Mouse (Mus musculus) ES-Bruce4 (cell line): ENCODE measurements around the gene Atg10. TPM values are rescaled to one million over a fixed set of nuclear protein-coding genes. Genes with fewer than 3 reads are reported as not detected.
"Not testable (repeated sequence)": the region's sequence is repeated elsewhere in the genome, so short reads cannot be mapped to it uniquely, and the experiment has no call there.

Experiments
- H3K27ac ChIP-seq: 2 replicates; pipeline ENCODE4 v1.5.1; 2012; ENCODE audit warnings: low read length, inconsistent platforms; ENCODE audit not compliant: insufficient read depth
- H3K27me3 ChIP-seq: 2 replicates; pipeline ENCODE4 v1.6.1; 2012; ENCODE audit warnings: mild to moderate bottlenecking, low read length, inconsistent platforms; ENCODE audit not compliant: control insufficient read depth, poor library complexity, insufficient read depth, severe bottlenecking
- H3K36me3 ChIP-seq: 2 replicates; pipeline ENCODE4 v1.6.1; 2012; ENCODE audit warnings: inconsistent platforms, mild to moderate bottlenecking, low read length, moderate library complexity; ENCODE audit not compliant: control insufficient read depth, poor library complexity, insufficient read depth, severe bottlenecking
- H3K4me1 ChIP-seq: one replicate; pipeline ENCODE4 v1.8.1; 2011; ENCODE audit warnings: low read length; ENCODE audit not compliant: control insufficient read depth, insufficient read depth
- H3K4me3 ChIP-seq: 2 replicates; pipeline ENCODE4 v1.5.1; 2011; ENCODE audit warnings: low read depth, mild to moderate bottlenecking, low read length
- H3K9ac ChIP-seq: 2 replicates; pipeline ENCODE4 v1.6.1; 2012; ENCODE audit warnings: low read depth, mild to moderate bottlenecking, inconsistent platforms; ENCODE audit not compliant: poor library complexity, severe bottlenecking
- H3K9me3 ChIP-seq: replicated peaks from 2 replicates; pipeline ENCODE4 v1.6.1; 2012; ENCODE audit warnings: mild to moderate bottlenecking, low read length, inconsistent platforms; ENCODE audit not compliant: control insufficient read depth, poor library complexity, insufficient read depth, severe bottlenecking
- CTCF ChIP-seq: IDR thresholded peaks from one replicate; pipeline ENCODE4 v1.8.1; 2011; ENCODE audit warnings: low read depth, low read length
- EP300 ChIP-seq: IDR thresholded peaks from 2 replicates; pipeline ENCODE4 v1.6.1; 2011; ENCODE audit warnings: low read depth, low read length; ENCODE audit not compliant: insufficient read depth
- POLR2A ChIP-seq: IDR thresholded peaks from one replicate; pipeline ENCODE4 v1.8.1; 2011; ENCODE audit warnings: low read length; ENCODE audit not compliant: insufficient read depth
- polyA plus RNA-seq: library from polyadenylated mRNA; stranded (reverse); fragments of >200 nt; gene quantifications from 2 replicates; pipeline ENCODE4 v1.2.4, GENCODE M21; 2011; ENCODE audit warnings: low read depth; ENCODE audit not compliant: missing spikeins, insufficient read depth, insufficient read length

Atg10 gene
- polyA plus RNA-seq, 1 experiment: 3.1 TPM

DNA sequence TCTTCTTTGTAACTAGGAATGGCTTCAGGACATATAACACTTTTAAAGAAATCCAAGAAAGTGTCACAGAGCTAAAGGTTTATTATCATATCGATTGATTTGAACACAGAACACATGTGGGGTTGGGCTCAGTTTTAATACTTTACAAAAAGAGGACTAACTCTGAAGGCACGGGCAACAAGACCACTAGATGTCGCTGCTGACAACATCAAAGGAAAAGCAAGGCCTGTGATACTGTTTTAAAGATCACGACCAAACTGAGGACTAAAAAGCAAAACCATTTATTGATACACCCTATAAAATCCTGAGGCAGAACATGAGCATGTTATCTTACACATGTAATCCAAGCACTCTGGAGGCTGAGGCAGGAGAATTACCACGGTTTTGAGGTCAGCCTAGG lies 293.9 kb downstream of the Atg10 start:
- no peak overlapping the region for H3K9ac ChIP-seq
- H3K9me3 ChIP-seq: no peaks in the 10 kb centered on the region
- TF ChIP-seq EP300 (no peak), CTCF (no peak), POLR2A (no peak)
- no peak overlapping the region for H3K4me3 ChIP-seq
- H3K27me3 ChIP-seq: no peaks in the 10 kb centered on the region
- H3K4me1 ChIP-seq: no peaks in the 10 kb centered on the region
- no peak overlapping the region for H3K27ac ChIP-seq
- peaks cover 19% of the 10 kb centered on the region for H3K36me3 ChIP-seq

DNA sequence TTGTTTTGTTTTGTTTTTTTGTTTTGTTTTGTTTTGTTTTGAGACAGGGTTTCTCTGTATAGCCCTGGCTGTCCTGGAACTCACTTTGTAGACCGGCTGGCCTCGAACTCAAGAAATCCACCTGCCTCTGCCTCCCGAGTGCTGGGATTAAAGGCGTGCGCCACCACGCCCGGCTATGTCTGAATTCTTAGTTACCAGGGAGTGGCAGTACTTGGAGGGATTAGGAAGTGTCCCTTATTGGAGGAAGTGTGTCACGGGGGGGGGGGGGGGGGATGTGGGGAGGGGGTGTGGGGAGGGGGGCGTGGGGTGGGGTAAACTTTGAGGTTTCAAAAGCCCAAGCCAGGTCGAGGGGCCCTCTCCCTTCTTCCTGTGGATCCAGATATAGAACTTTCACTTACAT lies 295.5 kb downstream of the Atg10 start:
- not testable (repeated sequence) for H3K4me1 ChIP-seq, H3K4me3 ChIP-seq, H3K27me3 ChIP-seq, H3K9ac ChIP-seq, H3K27ac ChIP-seq, H3K9me3 ChIP-seq
- H3K36me3 ChIP-seq: peaks cover 32% of the 10 kb centered on the region

DNA sequence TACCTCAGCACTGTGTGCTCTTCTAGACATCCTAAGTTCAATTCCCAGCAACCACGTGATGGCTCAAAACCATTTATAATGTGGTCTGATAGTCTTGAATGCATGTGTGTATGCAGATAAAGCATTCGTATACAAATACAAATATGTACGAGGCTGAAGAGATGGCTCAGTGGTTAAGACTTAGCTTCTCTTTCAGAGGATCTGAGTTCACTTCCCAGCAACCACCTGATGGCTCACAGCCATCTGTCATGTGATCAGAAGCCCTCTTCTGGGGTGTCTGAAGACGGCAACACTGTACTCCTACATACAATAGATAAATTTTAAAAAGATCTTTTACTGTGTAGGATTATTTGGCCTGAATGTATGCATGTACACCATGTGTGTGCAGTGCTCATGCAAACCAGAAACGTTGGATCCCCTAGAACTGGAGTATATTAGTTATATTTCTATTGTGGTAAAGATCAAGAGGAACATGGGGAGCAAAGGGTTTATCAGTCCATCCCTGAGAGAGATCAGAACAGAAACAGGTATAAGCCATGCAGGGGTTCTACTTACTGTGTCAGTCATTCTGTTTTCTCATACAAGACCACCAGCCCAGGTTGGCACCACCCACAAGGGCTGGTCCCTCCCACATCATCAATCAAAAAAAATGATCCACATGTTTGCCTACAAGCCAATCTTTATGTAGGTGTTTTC lies 296.7 kb downstream of the Atg10 start:
- no peaks in the 10 kb centered on the region for H3K4me1 ChIP-seq
- TF ChIP-seq POLR2A: no peak
- no peak for TF ChIP-seq CTCF
- TF ChIP-seq EP300: no peak
- no peak overlapping the region for H3K9ac ChIP-seq
- H3K9me3 ChIP-seq: no peaks in the 10 kb centered on the region
- H3K27me3 ChIP-seq: no peaks in the 10 kb centered on the region
- peaks cover 32% of the 10 kb centered on the region for H3K36me3 ChIP-seq
- no peak overlapping the region for H3K27ac ChIP-seq
- no peak overlapping the region for H3K4me3 ChIP-seq

DNA sequence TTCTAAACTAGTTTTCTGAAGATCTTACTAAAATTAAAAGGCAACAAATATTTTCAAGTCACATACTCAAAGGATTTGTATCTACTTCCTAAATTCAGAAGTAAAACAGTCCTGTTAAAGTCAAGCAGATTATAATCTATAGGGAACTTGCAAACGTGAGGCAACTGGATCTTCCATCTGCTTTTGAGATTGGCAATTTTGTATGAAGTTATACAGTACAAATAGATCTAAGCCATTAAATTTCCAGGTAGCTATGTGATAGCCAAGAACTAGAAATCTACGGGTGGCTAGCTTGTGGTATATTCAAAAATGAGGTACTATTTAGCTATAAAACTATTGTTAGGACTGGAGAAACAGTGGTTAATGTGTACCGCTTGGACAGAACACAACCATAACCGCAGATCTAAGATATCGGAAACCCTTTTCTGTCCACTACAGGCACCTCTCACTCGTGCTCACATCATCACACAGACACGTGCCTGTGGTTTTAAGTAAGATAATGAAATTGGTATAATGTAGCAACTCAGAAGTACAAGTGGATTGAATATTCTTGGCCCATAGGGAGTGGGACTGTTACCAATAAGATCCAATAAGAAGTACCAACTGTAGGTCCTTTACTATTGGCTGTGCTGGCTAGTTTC lies 297.5 kb downstream of the Atg10 start:
- TF ChIP-seq EP300 (no peak), POLR2A (no peak), CTCF (no peak)
- peaks cover 32% of the 10 kb centered on the region for H3K36me3 ChIP-seq
- H3K27ac ChIP-seq: no peak overlapping the region
- no peak overlapping the region for H3K9ac ChIP-seq
- no peaks in the 10 kb centered on the region for H3K27me3 ChIP-seq
- no peak overlapping the region for H3K4me3 ChIP-seq
- no peaks in the 10 kb centered on the region for H3K4me1 ChIP-seq
- H3K9me3 ChIP-seq: no peaks in the 10 kb centered on the region

DNA sequence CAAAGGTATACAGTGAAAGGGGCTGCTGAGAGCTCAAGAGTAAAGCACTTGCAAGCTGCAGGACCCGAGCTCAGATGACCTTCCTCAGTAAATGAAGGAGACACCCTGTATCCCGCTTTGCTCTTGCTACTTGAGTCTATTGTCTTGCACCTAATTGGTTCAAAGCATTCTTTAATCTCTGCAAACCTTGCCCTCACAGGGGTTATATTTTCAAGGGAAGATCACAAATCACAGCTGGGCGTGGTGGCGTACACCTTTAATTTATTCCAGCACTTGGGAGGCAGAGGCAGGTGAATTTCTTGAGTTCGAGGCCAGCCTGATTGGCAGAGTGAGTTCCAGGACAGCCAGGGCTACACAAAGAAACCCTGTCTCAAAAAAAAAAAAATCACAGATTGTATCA lies 298.6 kb downstream of the Atg10 start:
- Histone ChIP-seq H3K9me3 (no peaks in the 10 kb centered on the region), H3K4me3 (peak overlapping the region; percentile 10; the same call in 1 of the 2 replicates), H3K27me3 (no peaks in the 10 kb centered on the region), H3K4me1 (no peaks in the 10 kb centered on the region), H3K9ac (peak overlapping the region; percentile 83), H3K36me3 (peaks cover 32% of the 10 kb centered on the region), H3K27ac (peak overlapping the region; percentile 86)
- TF ChIP-seq CTCF (no peak), POLR2A (no peak), EP300 (no peak)

DNA sequence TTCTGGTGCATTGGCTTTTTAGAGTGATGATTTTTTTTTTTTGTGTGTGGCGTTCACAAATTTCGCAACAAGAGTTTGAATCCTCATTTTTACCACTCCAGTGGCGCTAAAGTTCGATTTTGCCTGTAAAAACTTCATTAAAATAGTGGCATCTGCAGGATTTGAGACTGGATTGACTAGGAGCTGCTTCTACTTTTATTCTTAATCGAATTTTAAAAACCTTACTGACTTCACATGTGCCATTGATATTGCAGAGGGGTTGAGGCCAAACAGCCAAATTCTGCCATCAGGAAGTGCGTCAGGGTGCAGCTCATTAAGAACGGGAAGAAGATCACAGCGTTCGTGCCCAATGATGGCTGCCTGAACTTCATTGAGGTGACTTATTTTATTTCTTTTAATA lies 299.7 kb downstream of the Atg10 start:
- TF ChIP-seq CTCF (no peak), EP300 (no peak), POLR2A (no peak)
- peaks cover 32% of the 10 kb centered on the region for H3K36me3 ChIP-seq
- peak overlapping the region; percentile 100 for H3K4me3 ChIP-seq
- peak overlapping the region; percentile 99 for H3K9ac ChIP-seq
- H3K27me3 ChIP-seq: no peaks in the 10 kb centered on the region
- no peaks in the 10 kb centered on the region for H3K4me1 ChIP-seq
- no peaks in the 10 kb centered on the region for H3K9me3 ChIP-seq
- H3K27ac ChIP-seq: peak overlapping the region; percentile 86

DNA sequence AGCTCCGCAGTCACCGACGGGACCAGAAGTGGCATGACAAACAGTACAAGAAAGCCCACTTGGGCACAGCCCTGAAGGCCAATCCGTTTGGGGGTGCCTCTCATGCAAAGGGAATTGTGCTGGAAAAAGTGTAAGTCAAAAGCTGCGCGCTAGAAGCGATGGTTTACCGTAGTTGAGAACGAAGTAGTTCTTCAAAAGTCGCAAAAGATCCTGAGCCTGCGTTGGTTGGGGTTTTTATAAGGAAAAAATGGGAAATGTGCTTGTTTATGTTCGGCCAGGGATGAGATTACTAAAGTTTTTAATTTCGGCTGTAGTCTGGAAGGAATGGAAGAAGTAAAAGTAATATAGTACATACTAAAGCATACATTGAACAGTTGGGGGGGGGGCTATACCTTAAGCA lies 300.2 kb downstream of the Atg10 start:
- not testable (repeated sequence) for H3K4me1 ChIP-seq, H3K9me3 ChIP-seq, H3K27me3 ChIP-seq
- Histone ChIP-seq H3K9ac (peak overlapping the region; percentile 99), H3K36me3 (peaks cover 32% of the 10 kb centered on the region), H3K27ac (peak overlapping the region; percentile 63), H3K4me3 (peak overlapping the region; percentile 100)
